Mouse (Mus musculus): ENCODE measurements around the gene Ppfibp2. TPM values are rescaled to one million over a fixed set of nuclear protein-coding genes. Genes with fewer than 3 reads are reported as not detected.

The Ppfibp2 gene
- total and polyA plus RNA-seq, 3 experiments: 0.27 TPM; not detected in 2

DNA sequence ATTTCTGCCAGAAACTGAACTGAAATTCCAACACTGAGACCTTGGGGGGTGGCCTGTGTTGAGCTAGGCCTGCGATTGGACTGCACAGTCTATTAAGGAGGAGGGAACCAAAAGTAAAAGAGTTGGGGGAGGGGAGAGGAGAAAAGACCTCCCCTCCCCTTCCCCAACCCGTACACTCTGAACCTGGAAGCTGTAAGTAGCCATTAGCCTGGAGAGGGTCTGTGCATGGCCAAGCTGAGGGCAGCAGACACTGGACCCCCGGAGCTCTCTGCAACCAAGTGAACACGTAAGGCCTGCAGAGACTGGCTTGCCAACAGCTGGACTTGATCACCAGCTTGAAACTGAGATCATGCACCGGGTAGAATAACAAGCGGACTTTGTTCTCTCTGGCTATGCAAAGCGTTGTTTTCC lies 27.7 kb upstream of the Ppfibp2 start, which contains the start of gene Olfml1:
Gene Olfml1 (plus strand): TSS at position 186 of the 411 bp plus-strand sequence.
- no peak for ATAC-seq (ENCODE audit: extremely low read depth, insufficient number of reproducible peaks, low FRiP score, poor library complexity, severe bottlenecking)
- no peak for TF ChIP-seq CTCF (IDR thresholded peaks at IDR 0.05; ENCODE audit: low read depth, low read length)
- no peak for TF ChIP-seq TAL1 (conservative IDR thresholded peaks at IDR 0.05; ENCODE audit: low read depth, low read length)
- TF ChIP-seq GATA2 (IDR thresholded peaks at IDR 0.05; ENCODE audit: borderline replicate concordance, low read depth, low read length): no peak
- TF ChIP-seq POLR2AphosphoS5 (IDR thresholded peaks at IDR 0.05; ENCODE audit: insufficient replicate concordance, low read depth, low read length): no peak
- no peak for TF ChIP-seq GATA1 (IDR thresholded peaks at IDR 0.05; ENCODE audit: borderline replicate concordance, low read length)
- DNase-seq (ENCODE audit: low spot score): no peak
- Histone ChIP-seq H3K4me1 (ENCODE audit: insufficient read depth, low read depth, low read length) (no peaks in the 10 kb centered on the region), H3K4me3 (ENCODE audit: low read depth, low read length) (no peak within 1 kb of the TSS), H3K36me3 (replicated peaks) (no peaks in the 10 kb centered on the region), H3K9me3 (replicated peaks) (peaks cover 16% of the 10 kb centered on the region), H3K27me3 (ENCODE audit: insufficient read depth, low read length) (no peaks in the 10 kb centered on the region)

DNA sequence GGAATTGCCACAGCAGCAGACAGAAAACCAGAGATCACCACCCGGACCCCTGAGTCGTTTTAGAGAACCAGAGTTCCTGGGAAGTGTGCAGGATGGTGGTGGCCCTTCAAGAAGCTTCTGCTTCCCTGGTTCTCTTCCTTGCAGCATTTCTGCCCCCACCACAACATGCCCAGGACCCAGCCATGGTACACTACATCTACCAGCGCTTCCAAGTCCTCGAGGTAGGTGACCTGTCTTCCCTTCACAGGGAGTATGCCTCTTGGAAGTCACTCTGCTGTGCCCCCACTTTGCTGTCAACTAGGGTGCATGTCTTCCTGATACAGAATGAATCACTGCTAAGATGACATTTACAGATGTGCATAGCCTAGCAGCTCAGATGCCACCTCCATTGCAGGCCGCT lies 27.3 kb upstream of the Ppfibp2 start:
- Histone ChIP-seq H3K4me3 (ENCODE audit: low read depth, low read length) (no peak overlapping the region), H3K36me3 (replicated peaks) (no peaks in the 10 kb centered on the region), H3K4me1 (ENCODE audit: insufficient read depth, low read depth, low read length) (no peaks in the 10 kb centered on the region), H3K27me3 (ENCODE audit: insufficient read depth, low read length) (no peaks in the 10 kb centered on the region), H3K9me3 (replicated peaks) (peaks cover 18% of the 10 kb centered on the region)
- DNase-seq (ENCODE audit: low spot score) (no peak), ATAC-seq (ENCODE audit: extremely low read depth, insufficient number of reproducible peaks, low FRiP score, poor library complexity, severe bottlenecking) (no peak)
- TF ChIP-seq TAL1 (conservative IDR thresholded peaks at IDR 0.05; ENCODE audit: low read depth, low read length) (no peak), CTCF (IDR thresholded peaks at IDR 0.05; ENCODE audit: low read depth, low read length) (no peak), GATA2 (IDR thresholded peaks at IDR 0.05; ENCODE audit: borderline replicate concordance, low read depth, low read length) (no peak), GATA1 (IDR thresholded peaks at IDR 0.05; ENCODE audit: borderline replicate concordance, low read length) (no peak), POLR2AphosphoS5 (IDR thresholded peaks at IDR 0.05; ENCODE audit: insufficient replicate concordance, low read depth, low read length) (no peak)

DNA sequence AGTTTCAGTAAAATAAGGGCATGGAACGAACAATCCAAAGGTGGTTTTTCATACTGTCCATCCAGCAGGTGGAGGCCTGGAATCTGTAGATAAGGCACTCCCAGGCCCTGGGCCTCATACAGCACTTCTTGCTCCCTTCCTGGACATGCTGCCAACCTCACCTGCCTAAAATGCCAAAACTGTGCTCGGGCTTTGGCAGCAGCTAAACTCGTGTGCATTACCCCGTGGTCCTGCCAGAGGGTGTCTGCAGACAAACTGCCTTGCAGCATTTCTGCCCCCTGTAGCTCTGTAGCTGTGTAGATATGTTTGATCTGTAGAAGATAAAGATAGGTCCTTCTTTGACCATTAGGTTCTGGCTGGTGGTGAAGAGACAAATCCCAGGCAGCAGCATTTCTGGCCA lies 26.0 kb upstream of the Ppfibp2 start:
- DNase-seq (ENCODE audit: low spot score) (no peak), ATAC-seq (ENCODE audit: extremely low read depth, insufficient number of reproducible peaks, low FRiP score, poor library complexity, severe bottlenecking) (no peak)
- H3K9me3 ChIP-seq (replicated peaks): peaks cover 20% of the 10 kb centered on the region
- H3K36me3 ChIP-seq (replicated peaks): no peaks in the 10 kb centered on the region
- H3K27me3 ChIP-seq (ENCODE audit: insufficient read depth, low read length): no peaks in the 10 kb centered on the region
- no peak overlapping the region for H3K4me3 ChIP-seq (ENCODE audit: low read depth, low read length)
- H3K4me1 ChIP-seq (ENCODE audit: insufficient read depth, low read depth, low read length): no peaks in the 10 kb centered on the region
- TF ChIP-seq GATA1 (IDR thresholded peaks at IDR 0.05; ENCODE audit: borderline replicate concordance, low read length) (no peak), CTCF (IDR thresholded peaks at IDR 0.05; ENCODE audit: low read depth, low read length) (no peak), GATA2 (IDR thresholded peaks at IDR 0.05; ENCODE audit: borderline replicate concordance, low read depth, low read length) (no peak), TAL1 (conservative IDR thresholded peaks at IDR 0.05; ENCODE audit: low read depth, low read length) (no peak), POLR2AphosphoS5 (IDR thresholded peaks at IDR 0.05; ENCODE audit: insufficient replicate concordance, low read depth, low read length) (no peak)

DNA sequence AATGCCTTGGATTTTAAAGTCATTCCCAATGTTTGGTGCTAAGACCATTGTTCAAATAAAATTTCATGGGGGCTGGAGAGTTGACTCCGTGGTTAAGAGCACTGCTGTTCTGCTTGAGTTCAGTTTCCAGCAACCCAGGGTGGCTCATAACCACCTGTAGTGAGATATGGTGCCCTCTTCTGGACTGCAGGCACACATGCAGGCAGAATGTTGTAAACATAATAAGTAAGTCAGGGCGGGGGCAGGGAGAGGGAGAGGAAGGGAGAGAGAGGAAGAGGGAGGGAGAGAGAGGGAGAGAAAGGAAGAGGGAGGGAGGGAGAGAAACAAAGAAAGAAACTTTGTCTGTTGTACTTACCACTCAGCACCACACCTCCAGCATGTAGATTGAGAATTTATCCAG lies 21.2 kb upstream of the Ppfibp2 start:
- Histone ChIP-seq H3K27me3 (ENCODE audit: insufficient read depth, low read length) (no peaks in the 10 kb centered on the region), H3K4me3 (ENCODE audit: low read depth, low read length) (no peak overlapping the region), H3K36me3 (replicated peaks) (no peaks in the 10 kb centered on the region), H3K4me1 (ENCODE audit: insufficient read depth, low read depth, low read length) (no peaks in the 10 kb centered on the region), H3K9me3 (replicated peaks) (peaks cover 17% of the 10 kb centered on the region)
- DNase-seq (ENCODE audit: low spot score) (no peak), ATAC-seq (ENCODE audit: extremely low read depth, insufficient number of reproducible peaks, low FRiP score, poor library complexity, severe bottlenecking) (no peak)
- no peak for TF ChIP-seq TAL1 (conservative IDR thresholded peaks at IDR 0.05; ENCODE audit: low read depth, low read length)
- no peak for TF ChIP-seq POLR2AphosphoS5 (IDR thresholded peaks at IDR 0.05; ENCODE audit: insufficient replicate concordance, low read depth, low read length)
- no peak for TF ChIP-seq GATA2 (IDR thresholded peaks at IDR 0.05; ENCODE audit: borderline replicate concordance, low read depth, low read length)
- TF ChIP-seq CTCF (IDR thresholded peaks at IDR 0.05; ENCODE audit: low read depth, low read length): no peak
- TF ChIP-seq GATA1 (IDR thresholded peaks at IDR 0.05; ENCODE audit: borderline replicate concordance, low read length): no peak

DNA sequence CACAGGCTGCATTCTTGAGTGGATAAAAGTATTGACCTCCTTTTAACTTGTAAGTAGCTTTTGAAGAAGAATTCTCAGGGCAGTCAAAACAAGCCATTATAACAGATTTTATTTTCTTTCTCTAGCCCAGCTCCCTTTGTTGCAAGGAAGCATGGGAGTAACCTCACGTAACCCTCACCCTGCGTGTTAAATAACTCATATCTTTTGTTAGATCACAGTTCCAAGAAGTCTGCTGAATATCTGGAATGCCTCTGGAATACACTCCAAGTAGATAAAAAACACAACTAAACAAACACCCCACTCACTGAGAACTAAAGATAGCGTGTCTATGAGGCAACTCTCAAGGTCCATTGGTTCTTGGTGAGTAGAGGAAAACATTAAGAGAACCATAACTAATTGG lies 20.7 kb upstream of the Ppfibp2 start:
- Histone ChIP-seq H3K4me3 (ENCODE audit: low read depth, low read length) (no peak overlapping the region), H3K4me1 (ENCODE audit: insufficient read depth, low read depth, low read length) (no peaks in the 10 kb centered on the region), H3K36me3 (replicated peaks) (no peaks in the 10 kb centered on the region), H3K27me3 (ENCODE audit: insufficient read depth, low read length) (no peaks in the 10 kb centered on the region), H3K9me3 (replicated peaks) (peaks cover 13% of the 10 kb centered on the region)
- DNase-seq (ENCODE audit: low spot score) (no peak), ATAC-seq (ENCODE audit: extremely low read depth, insufficient number of reproducible peaks, low FRiP score, poor library complexity, severe bottlenecking) (no peak)
- TF ChIP-seq TAL1 (conservative IDR thresholded peaks at IDR 0.05; ENCODE audit: low read depth, low read length): no peak
- no peak for TF ChIP-seq POLR2AphosphoS5 (IDR thresholded peaks at IDR 0.05; ENCODE audit: insufficient replicate concordance, low read depth, low read length)
- TF ChIP-seq GATA1 (IDR thresholded peaks at IDR 0.05; ENCODE audit: borderline replicate concordance, low read length): no peak
- no peak for TF ChIP-seq CTCF (IDR thresholded peaks at IDR 0.05; ENCODE audit: low read depth, low read length)

GRCm38 (mm10) chr7:107592641-107593040 lies 2.4 kb upstream of the Ppfibp2 start:
- ATAC-seq (ENCODE audit: extremely low read depth, insufficient number of reproducible peaks, low FRiP score, poor library complexity, severe bottlenecking) (no peak), DNase-seq (ENCODE audit: low spot score) (no peak)
- H3K36me3 ChIP-seq (replicated peaks): no peaks in the 10 kb centered on the region
- no peaks in the 10 kb centered on the region for H3K27me3 ChIP-seq (ENCODE audit: insufficient read depth, low read length)
- H3K4me1 ChIP-seq (ENCODE audit: insufficient read depth, low read depth, low read length): no peaks in the 10 kb centered on the region
- TF ChIP-seq POLR2AphosphoS5 (IDR thresholded peaks at IDR 0.05; ENCODE audit: insufficient replicate concordance, low read depth, low read length): no peak
- TF ChIP-seq GATA2 (IDR thresholded peaks at IDR 0.05; ENCODE audit: borderline replicate concordance, low read depth, low read length): no peak
- TF ChIP-seq GATA1 (IDR thresholded peaks at IDR 0.05; ENCODE audit: borderline replicate concordance, low read length): no peak
- TF ChIP-seq CTCF (IDR thresholded peaks at IDR 0.05; ENCODE audit: low read depth, low read length): no peak
- TF ChIP-seq TAL1 (conservative IDR thresholded peaks at IDR 0.05; ENCODE audit: low read depth, low read length): no peak
- H3K9me3 ChIP-seq (replicated peaks): peaks cover 39% of the 10 kb centered on the region
- no peak overlapping the region for H3K4me3 ChIP-seq (ENCODE audit: low read depth, low read length)
